Mouse (Mus musculus) erythroblast, embryonic 14.5 days (primary cell): Measurements from ENCODE around the gene Hcfc2.

Experiments
- GATA1 ChIP-seq: IDR thresholded peaks from 2 replicates; pipeline ENCODE4 v1.6.1; 2012; ENCODE audit warnings: low read length, inconsistent platforms, mixed read lengths
- TAL1 ChIP-seq: IDR thresholded peaks from 3 replicates; pipeline ENCODE4 v1.6.1; 2012; ENCODE audit warnings: low read length, inconsistent platforms, mixed read lengths

DNA sequence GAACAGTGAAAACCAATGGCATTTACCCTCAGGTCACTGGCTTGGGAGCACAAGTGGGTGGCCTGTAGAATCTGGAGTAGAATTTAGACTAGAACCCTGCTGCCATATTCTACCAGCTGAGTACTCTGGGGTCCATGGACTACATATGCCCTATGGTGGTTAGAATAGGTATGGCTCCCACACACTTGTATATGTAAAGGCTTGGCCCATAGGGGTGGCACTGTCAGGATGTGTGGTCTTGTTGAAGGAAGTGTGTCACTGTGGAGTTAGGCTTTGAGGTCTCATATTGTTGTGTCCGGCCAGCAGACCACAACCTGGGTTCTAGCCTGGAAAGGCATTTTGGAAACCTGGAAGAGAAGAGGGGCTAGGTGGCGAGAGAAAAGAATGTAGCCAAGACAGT is 74.8 kb downstream of the Hcfc2 start:
- TF ChIP-seq GATA1 (no peak), TAL1 (no peak)
